Mouse (Mus musculus) liver, adult (tissue): ENCODE results near the gene Ccdc58.

ENCODE experiments used
- GATA4 ChIP-seq: IDR thresholded peaks from 2 replicates; pipeline ENCODE4 v1.6.1; 2014; ENCODE audit warnings: mild to moderate bottlenecking, low read length; ENCODE audit not compliant: insufficient replicate concordance

The Ccdc58 gene

DNA sequence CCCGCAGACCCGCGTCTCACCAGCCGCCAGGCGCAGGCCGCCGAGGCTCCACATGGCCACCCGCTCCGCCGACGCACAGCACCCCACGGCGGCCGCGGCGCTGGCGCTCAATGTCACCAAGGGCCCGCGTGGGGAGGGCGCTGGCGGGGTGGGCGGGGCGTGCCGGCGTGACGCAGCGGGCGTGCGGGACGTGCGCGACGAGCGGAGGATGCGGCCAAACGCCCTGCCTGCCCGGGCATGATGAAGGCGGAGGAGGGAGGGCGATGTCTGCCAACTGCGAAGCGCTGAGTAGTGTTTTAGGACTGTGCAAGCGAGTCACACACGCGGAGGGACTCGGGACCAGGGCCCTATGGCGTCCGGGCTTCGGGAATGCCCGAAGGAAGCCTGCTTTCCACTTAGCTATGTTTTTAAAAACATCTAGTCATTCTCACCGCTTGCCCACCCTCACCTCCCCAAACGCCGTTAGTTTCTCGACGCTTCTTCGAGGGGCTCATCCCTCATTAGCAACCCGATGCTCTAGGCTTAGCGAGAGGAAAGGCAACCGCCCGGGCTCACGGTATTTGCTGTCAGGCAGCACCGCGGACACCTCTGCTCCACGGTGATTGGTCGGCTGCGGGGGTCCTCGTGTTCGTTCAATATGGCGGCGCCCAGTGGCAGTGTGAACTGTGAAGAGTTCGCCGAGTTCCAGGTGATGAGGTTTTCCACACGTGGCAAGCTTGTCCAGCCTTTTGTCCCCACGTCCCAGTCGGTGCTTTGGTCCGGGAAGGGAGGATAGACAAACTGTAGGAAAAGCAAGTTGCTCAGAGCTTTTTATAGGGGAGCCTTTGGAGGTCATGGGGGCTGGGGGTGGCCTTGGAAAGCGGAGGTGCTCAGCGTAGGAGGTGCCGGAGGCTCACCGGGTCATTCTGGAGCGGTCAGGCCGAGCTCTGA lies at the start of gene Ccdc58, which contains the start of gene Fam162a:
Gene Ccdc58, plus strand, starts transcription at position 236 of the 930 bp plus-strand sequence.
Gene Fam162a, minus strand, starts transcription at position 145 of the 930 bp plus-strand sequence.
- no peak; the same call in 1 of the 2 replicates for TF ChIP-seq GATA4

DNA sequence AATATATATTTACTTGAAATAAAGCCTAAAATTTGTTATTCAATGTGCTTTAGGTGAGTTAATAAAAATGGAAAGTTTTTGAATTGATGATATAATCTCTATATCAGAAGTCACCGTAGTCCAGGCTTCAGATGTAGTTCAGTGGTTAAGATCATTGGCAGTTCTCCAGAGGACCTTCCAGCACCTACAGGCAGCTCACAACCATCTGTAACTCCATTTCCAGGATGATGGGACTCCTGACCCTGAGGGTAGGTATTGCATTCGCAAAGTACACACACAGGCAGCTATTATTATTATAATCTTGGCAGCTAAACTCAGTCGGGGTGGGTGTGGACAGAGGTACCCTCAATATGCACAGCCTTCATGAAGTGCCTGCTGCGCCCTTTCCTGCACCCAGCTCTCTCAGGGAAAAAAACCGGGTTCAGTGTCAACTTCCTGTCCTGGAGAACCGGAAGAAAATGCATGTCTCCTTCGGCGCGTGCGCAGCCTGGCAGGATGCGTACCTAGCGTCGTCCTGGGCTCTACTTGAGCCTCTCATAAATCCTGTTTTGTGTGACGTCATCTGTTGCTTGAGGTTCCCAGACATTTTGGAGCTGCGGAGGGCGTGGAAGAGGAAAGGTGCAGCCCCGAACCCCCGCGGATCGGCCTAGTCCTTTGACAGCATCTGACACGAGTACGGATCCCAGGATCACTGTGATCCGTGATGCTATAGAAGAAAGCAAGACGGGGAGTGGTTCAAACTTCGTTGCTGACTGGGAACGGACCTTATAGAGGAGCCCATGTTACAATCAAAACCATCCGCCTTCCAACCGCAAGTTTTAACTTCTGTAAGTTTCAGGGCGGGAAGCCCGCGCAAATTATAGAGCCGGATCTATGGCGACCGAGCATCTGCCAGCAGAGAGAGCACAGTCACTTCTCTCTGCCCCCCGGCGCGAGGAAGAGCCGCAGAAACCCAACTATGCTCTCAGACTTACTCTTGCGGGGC lies 30.6 kb upstream of the Ccdc58 start, which contains the start of gene Wdr5b:
Gene Wdr5b, plus strand, starts transcription at position 551 of the 985 bp plus-strand sequence.
- no peak for TF ChIP-seq GATA4

DNA sequence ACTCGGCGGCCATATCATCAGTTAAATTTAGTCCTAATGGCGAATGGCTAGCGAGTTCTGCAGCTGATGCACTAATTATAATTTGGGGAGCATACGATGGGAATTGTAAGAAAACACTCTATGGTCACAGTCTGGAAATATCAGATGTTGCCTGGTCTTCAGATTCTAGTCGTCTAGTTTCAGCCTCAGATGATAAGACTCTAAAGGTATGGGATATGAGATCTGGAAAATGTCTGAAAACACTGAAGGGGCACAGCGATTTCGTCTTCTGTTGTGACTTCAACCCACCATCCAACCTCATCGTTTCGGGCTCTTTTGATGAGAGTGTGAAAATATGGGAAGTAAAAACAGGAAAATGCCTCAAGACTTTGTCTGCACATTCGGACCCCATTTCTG lies 29.9 kb upstream of the Ccdc58 start:
- no peak for TF ChIP-seq GATA4

DNA sequence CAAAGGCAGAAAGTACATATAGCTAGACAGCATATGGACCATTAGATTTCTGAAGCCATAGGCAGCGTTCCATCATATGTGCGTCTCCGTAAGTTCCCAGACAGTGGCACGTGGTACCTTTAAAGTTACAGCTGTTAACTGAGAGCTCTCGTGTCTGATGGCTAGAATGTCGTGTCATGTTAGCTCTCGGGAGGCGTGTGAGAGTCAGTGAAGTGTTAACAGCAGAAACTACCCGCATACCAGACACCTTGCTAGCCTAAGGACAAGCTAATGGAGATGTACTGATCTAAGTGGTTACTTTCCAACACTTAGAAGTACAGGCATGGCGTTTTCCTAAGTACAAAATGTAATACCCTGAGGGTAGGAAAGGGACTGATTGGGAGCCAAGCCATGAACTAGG lies 28.4 kb upstream of the Ccdc58 start:
- TF ChIP-seq GATA4, result no peak

DNA sequence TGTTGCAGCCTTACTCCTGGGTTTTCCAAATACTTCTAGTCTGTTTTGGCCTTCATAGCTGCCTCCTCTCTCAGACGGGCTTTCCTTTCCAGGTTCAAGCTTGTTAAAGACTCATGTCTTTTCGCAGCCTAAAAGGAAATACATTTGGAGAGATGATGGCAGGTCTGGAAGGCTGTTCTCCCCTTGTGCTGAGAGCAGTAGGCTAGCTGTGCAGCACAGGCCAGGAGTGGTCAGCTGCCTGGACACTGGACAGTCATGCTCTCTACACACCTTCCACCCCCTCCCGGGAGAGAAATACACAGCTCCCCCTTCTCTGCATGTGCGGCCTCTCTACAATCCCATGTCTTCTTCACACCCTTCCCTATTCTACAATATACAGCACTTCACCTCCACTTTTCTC lies 27.5 kb upstream of the Ccdc58 start:
- no peak for TF ChIP-seq GATA4

DNA sequence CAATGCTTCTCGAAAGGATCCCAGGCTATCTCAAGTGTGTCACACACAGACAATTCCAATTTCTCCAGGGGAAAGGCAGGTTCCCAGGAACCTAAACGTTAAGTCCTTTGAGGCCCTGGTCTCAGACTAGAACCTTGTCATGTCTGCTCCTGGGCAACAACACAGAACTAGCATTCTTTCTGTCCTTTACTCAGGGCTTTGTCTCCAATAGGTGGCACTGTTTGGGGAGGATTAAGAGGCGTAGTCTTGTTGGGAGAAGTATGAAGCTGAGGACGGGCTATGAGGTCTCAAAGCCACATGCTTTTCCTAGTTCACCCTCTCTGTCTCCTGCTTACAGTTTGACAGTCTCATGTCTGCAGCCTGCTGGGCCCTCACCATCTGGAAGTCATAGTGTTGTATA lies 23.9 kb upstream of the Ccdc58 start:
- TF ChIP-seq GATA4, result no peak

DNA sequence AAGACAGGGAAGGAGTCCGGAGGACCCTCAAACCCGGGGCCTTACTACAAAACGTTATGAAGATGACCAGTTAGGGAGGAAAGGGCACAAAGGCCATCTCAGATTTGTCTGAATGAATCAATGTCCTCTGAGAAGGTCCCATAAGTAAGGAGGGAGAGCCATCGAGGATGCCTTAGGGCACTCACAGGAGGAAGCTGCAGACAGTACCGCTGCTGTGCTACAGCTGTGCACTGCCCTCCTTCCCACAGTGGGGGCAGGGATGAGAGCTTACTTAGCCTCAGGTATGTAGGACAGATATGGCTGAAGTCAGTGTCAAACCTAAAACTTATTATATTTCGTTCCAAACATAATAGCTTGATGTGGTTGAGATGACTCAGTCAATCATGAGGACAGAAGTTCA lies 20.0 kb upstream of the Ccdc58 start:
- TF ChIP-seq GATA4, result no peak

DNA sequence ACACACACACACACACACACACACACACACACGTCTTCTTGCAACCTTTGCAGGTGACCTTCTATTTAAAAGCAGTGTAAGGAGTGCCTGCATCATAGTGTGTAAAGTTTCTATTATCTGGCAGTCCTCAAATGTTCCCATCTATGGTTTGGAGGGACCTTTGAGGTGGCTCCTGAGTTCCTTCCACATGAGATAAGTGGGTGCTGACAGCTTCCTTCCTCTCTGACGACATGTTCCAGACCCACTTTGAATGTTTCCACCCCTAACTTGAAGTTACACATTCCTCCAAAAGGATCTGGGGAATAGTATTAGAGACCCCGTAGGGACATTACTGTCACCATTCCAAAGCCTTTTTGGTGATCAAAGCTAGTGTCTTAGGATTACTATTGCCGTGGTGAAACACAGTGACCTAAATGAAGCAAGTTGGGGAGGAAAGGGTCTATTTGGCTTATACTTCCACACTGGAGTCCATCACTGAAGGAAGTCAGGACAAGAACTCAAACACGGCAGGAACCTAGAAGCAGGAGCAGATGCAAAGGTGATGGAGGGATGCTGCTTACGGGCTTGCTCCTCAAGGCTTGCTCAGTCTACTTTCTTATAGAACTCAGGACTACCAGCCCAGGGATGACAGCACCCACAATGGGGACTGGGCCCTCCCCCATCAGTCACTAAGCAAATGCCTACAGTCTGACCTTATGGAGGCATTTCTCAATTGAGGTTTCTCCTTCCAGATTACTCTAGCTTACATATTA lies 17.8 kb upstream of the Ccdc58 start:
- TF ChIP-seq GATA4, result no peak

DNA sequence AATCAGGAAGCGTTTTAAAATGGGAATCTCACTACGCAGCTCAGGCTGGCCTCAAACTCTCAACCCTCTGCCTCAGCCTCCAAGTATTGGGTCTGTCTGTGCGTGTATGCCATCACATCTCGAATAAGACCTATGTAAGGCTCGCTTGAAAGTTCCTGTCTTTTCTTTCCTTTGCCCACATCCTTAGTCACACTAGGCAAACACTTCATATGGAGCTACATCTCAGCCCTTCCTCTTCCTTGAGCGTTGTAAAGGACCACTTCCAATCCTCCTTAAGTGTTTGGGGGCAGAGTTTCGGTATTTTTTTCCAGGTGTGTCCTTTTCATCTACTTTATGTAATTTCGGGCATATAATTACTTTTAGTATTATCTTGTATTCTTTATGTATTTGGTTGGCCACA lies 16.6 kb upstream of the Ccdc58 start:
- TF ChIP-seq GATA4, result no peak

DNA sequence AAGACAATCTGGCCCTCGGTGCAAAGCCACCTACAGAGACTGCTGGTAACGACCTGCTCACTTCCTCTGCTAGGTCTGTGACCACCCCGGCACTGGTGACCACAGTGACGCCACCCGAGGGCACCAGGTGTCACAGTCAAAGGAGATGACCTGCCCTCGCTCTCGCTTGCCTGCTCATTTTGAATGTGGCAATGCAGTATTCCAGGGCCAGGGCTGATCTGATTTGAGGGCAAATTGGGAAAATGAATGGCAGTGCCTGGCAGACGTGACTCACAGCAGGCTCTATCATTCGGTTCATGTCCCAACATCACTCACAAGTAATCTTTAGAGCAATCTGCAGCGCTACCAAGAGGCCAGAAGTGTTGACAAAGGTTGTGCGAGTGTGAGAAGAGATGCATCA lies 15.1 kb upstream of the Ccdc58 start:
- no peak for TF ChIP-seq GATA4

DNA sequence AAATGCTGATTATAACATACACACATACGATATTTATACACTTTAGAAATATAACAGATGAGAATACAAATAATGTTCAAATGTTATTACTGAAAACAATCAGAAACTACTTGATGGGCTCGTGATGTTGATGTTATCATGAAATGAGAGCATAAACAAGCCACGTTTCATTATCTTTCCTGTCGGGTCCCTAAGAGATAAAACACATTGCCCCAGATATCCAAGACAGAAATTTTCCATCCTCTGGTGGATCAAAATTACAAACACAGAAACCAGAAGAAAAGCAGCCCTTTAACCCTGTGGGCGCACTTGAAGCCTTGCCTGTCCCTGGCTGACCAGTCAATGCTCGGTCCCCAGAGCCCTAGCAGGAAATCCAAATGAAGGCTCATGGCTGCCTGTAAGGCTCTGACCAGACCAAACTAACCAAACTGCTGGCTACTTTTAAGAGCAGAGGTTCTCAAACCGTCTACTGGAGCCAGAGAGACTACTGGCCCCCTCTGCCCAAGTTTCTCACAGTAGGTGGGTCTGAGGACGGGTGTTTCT lies 13.5 kb upstream of the Ccdc58 start:
- no peak for TF ChIP-seq GATA4

DNA sequence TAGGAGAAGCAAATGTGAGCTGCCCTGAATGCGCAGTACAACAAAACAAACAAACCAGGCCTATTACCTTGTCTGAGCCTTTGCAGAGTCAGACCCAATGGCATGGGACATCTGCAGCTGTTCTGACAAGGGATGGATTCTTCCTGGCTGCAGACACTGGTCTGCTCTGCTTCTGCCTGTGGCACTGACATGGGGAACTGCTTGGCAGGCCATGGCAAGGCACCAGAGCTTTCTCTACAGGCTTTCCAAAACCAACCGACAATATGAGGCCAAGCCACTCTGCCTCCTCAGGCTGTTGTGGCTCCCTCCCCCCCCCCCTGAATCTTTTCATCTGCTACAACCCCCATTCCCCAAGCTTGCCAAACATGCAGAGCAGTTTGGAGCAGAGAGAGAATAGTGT lies 8.2 kb upstream of the Ccdc58 start:
- TF ChIP-seq GATA4, result no peak

DNA sequence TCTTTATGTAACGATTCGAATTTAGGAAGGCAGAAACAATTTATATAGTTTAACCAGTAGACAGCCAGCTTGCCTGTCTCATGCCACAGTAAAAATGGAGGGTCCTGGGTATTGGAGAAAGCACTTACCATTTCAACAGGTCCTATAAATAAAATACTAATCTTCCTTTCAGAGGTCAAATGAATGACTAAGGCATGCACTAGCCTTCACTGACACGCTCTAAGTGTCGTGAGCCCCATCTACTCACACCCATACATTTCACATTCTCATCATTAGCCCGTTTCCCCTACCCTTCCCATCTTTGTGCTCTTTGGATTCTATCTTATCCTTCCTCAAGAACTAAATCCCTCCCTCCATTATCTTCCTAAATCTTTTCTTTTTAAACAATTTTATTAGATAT lies 6.6 kb upstream of the Ccdc58 start:
- no peak for TF ChIP-seq GATA4

DNA sequence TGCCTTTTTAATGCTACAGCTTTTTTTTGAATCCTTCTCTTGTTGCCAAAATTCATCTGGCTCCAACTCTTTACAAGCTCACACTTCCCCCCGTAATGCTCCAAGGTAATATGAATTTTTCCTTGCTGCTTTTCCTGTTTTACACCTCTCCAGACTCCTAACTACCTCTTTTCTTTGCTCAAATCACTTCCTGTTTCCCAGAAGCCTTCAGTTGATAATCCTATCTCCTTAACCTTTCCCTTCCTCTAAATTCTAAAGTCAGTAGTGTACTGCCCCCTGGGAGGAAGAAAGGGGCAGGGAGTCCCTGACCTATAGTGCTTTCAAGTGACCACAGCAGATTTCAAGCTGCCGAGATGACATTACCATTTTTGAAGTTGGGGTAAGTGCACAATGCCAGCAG lies 3.8 kb upstream of the Ccdc58 start:
- TF ChIP-seq GATA4, result peak; percentile 37; the same call in 1 of the 2 replicates
